Mouse (Mus musculus) regulatory T cell (primary cell): Measurements from ENCODE around the gene Xrcc5.

Experiments used
- in situ Hi-C: fragments of 300-600 bp; cut with MboI, MseI; formaldehyde crosslinking; loops from one replicate; pipeline ENCODE4 v1.15.1; 2025; ENCODE audit warnings: high pct_unique_total_duplicates

Xrcc5 gene

DNA sequence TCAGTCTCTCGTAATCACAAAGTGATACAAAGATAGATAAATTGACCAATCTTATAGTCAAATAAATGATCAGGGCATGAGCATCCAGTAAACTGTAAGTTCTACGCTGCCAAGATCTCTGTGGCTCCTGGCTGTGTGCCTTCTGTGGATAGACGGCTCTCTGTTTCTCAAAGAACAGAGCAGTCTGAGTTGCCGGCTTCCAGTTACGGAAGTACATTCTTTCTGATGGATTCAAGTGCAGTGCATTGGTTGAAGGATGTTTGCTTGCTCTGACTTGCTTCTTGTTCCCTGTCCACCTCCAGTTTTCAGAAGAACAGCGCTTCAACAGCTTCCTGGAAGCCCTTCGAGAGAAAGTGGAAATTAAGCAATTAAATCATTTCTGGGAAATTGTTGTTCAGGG lies 75.8 kb downstream of the Xrcc5 start:
- in situ Hi-C loops, result no loop called here

DNA sequence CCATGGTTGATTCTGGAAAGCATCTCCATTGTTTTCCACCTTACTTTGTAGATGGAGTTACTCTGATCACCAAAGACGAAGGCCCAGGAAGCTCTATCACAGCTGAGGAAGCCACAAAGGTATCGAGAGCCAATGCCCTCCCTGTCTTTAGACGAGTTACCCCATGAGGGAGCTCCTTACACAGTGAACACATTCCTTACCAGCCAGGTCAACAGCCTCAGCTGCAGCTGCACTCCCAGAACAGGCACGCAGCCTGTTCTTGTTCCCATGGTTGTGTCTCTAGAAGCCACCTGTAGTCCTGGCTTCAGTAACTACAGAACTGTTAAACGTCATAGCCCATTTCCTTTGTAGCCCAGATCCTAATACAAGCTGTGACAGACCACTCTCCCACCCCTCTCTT lies 76.4 kb downstream of the Xrcc5 start:
- in situ Hi-C loops, result no loop called here

DNA sequence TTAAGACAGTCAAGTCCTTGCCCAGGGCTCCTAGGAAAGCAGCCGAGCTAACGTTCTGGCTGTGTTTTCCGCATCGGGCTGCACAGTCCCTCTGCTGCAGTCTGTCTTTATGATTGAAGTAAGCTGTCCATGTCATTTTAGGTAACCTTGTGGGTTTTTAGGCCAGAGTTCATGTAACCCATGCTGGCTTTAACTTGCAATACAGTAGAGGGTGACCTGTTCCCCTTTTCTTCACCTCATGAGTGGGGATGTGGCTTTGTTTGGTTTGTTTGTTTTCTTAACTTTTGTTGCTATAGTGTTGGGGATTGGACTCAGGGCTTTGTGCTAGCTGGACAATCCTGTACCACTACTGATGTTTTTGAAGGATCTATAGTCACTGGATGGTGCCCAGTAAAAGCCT lies 83.2 kb downstream of the Xrcc5 start:
- in situ Hi-C loops, result no loop called here

DNA sequence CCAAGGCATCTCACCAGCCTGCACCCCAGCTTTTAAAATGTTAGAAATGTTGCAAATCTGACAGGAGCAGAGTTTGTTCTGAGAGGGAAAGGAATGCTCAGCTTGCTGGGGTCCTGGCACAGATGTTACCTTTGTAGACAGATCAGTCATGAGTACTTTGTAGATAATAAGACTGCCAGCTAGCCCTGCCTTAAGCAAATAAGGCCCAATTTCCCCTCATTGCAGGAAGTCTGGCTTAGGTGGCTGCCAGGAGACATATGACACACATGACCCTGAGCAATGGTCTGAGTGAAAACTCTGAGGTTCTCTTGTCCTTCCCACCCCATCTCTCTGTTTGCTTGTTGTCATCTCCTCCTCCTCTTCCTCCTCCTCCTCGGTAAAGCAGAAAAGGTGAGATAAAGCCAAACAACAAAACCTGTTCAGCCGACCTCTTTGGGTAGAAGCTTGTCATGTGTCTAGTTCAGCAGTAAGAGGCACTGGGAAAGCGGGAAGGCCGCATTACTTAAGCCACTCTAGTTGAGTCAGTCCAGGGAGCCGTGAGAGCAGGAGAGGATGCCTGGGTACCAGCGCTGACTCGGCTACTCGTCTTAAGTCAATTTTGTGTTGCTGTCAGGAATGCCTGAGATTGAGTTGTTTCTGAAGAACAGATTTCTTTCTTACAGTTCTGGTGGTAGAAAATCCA lies 92.6 kb downstream of the Xrcc5 start:
- in situ Hi-C loops, result loop anchor here (10.0 kb wide), 1 partner anchor 595 kb away; no protein-coding TSS in a partner anchor

DNA sequence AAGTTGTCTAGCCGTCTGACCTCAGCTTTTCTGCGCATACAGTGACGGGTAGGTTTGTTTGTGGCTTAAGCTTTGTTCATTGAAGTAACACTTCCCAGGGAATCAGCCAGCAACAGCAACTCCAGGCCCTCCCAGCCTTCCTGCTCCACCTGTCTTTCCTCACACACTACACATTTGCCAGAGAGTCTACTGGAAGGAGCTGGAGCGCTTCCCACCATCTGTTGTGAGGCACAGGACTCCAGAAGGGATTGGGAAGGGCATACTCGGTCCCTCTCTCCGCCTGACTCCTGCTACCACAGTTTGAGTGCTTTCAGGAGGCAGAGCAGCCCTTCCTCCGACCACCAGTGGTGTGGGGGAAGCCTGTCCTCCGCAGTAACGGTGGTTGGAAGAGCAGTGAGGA lies 93.4 kb downstream of the Xrcc5 start:
- in situ Hi-C loops, result loop anchor here (10.0 kb wide), 1 partner anchor 594 kb away; no protein-coding TSS in a partner anchor

DNA sequence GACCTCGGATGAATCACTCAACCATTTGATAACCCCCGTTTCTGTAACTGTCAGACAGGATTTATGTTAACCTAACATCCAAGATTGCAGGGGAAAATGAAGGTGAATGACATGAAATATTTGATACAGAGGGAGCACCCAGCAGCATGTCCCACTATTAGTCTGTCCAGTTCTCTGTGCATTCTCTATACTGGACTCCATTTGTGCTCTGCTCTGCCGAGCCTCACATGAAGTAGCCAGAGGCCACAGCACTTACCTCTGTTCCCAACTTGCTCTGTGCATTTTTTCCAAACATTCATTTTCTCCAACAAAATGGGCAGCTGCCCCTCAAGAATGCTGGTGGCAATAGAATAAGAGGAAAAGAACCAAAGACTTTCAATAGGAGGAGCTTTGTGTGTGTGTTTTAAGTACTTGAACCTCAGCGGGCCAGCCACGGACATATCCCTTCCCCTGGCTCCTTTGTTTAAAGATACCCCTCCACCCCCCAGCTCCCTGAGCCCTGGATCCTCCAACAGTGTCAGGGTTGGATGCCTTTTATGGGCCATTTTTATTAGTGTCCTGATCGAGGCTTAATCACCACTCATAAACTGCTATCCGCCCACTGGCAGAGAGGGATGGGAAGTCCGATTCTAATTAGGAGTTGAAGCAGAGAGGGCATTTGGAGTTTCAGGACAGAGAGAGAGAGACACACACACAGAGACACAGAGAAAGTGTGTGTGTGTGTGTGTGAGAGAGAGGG lies 94.3 kb downstream of the Xrcc5 start:
- in situ Hi-C loops, result loop anchor here (10.0 kb wide), 1 partner anchor 593 kb away; no protein-coding TSS in a partner anchor

DNA sequence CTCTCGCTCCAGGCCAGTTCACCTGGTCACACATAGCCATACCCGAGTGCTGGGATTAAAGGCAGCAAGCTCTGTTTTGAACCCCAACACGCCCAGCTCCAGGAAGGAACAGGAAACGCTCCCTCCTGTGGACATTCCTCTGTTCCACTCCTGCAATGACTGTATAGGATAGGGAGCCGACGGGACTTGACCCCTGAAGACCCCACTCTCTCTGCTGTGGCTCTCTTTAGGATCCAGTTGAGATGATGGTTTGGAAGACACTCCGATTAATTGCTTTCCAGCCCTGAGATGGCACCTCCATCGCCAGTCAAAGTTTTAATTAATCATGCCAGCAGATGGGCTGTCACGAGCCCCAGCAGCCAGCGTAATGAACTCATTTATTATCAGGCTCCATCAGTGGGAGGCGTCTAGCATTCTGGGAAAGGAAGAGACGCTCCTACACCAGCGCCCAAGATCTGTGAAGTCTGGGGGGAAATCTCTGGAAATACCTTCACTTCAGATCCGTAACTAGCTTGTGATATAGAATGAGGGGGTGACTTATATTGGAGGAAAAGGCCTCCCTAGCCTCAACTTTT lies 99.4 kb downstream of the Xrcc5 start:
- in situ Hi-C loops, result loop anchor here (10.0 kb wide), 1 partner anchor 588 kb away; no protein-coding TSS in a partner anchor

DNA sequence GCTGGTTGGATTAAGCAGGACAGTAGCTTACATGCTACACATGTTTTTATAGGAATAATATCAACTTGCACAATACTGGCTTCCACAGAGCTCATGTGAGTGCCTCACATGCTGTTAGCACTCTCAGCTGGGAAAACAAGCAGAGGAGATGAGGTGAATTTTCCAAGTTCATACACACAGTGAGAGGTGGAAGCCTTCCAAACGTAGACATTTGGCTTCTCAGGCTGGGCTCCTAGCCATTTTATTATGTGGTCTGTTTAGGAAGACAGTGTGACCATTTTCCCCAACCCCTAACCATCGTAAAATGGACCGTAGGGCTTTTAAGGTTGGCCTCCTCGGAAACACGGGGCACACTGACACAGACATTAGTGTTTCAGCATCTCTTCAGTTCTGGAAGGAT lies 102.7 kb downstream of the Xrcc5 start:
- in situ Hi-C loops, result loop anchor here (10.0 kb wide), 1 partner anchor 585 kb away; no protein-coding TSS in a partner anchor

DNA sequence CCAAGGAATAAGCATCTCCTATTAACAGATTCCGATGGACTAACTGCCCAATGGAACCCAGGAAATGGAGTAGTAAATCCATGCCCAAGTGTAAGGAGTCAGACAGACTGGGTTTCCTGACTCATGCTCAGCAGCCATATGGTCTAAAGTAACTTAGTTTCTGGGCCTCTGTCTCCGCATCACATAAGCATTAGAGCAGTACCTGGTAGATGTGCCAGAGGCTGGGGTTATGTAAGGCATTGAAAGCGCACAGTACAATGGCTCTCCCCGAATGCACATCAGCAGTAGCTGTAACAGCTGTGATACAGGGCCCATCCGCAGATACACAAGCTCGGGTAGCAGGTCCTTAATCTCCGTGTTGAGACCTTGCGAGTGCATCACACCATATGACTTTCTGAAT lies 103.9 kb downstream of the Xrcc5 start:
- in situ Hi-C loops, result no loop called here

DNA sequence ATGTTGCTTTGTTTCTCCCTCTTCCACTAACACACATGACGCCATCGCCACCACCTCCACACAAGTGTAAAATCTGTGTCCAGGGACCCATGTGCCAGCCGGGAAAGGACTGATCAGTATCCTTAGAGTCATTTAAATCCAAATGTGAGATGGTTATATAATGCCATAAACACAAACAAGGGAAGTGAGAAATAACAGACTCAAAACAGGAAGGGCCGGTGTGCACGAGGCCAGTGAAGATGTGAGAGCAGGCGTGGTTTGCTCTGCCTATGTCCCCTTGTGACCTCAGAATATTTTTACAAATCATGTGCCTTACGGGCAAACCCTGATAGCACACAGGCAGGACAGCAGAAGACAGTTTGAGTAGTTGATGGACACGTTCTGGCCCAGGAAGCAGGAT lies 106.0 kb downstream of the Xrcc5 start:
- in situ Hi-C loops, result no loop called here

DNA sequence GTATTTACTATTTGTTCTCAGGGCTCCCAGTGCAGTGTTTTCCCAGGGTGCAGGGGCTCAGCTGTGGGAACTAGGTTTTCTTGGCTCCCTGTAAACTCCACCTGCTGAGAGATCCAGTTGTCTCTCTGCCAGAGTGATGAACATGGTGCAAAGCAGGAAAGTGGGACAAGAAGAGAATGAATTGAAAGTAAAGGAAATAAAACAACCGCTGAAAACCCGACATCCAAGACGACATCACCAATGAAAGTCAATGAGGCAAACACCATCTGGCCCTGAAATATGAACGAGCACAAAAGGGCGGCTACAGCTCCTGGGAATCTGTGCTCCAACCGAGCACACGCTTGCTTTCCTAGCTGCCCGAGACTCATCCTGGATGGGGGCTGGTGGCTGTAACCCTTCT lies 106.9 kb downstream of the Xrcc5 start:
- in situ Hi-C loops, result no loop called here

DNA sequence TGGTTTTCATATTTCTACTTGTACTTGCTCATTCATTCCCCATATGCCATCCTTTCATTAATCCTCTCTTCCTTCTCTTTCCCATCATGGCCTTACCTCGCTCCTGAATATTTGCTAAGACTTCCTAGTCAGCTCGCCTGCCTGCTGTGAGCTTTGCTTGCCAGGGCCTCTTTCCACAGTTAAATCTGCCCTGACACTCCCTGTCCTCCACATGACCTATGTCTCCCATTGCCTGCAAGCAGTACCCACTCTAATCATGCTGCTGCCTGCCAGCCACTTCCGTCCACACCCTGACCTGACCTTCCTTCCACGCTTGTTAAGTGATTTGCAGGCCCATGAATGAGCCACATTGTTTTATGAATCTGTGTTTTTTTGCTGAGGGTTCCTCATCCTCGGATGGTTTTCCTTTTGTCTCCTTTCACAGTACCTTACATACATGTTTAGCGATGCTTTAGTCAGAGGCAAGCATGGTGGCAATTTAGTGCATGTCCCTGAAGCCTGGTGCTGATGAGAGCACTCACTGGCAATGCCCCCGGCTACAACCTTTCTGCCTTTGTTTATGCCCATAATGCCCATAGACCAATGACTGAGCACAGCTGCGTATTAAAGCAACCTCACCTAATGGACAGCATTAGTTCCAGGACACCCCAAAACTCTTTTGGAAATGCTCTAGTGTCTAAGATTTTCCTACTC lies 107.5 kb downstream of the Xrcc5 start:
- in situ Hi-C loops, result no loop called here

DNA sequence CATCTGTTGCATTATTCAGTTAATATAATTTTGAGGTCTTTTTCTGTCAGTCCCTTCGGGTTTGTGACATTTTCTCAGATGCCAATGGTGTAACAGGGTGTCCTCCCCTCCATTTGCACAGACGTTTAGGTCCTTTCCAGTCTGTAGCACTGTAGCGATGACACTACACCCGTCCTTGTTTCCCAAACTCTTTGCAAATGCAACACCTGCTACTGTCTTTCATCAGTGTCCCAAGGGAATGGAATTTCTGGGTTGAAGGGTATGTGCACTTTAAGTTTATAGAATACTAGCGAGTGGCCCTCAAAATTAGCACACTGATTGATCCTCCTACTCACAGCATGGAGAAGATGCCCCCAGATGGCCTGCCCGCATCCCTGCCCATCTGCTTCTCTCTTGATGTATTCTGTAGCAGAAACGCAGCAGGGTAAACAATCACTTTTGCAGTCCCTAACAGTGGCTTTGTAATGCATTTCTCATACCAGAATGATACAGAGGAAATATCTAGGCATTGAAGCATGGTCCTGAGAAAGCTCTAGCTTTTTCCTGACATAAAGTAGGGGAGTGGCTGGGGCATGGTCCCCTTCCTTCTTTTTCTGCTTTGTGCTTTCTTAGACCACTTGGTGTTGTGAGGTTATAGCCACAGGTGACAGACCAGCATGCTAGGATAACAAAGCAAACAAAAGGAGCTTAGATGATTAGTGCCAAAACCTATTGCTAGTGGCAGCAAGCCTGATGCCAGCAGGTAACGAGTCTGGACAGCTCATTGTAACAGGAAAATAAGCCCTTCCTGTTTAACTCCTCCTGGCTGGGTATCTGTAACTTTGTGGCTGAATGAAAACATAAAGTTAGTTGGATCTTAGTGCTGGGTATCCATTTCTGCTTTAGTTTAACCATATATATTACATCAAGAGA lies 111.8 kb downstream of the Xrcc5 start:
- in situ Hi-C loops, result no loop called here

DNA sequence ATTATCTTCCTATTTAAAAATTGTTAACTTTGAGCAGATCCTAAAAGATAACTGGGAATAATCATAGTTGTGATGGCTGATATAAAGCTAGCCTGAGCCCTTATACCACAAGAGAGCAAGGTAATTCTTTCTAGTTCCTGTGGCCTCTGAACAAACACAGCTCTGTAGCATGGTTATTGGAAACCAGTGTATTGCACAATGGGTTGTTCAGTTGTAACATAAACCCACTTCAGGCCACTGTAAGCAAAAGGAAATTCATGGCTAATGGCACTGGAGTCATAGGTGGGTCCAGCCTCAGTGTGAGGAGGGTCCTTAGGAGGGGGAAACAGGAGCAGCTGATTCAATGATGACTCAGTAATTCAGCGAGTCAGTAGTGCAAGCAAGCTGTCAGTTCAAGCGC lies 113.0 kb downstream of the Xrcc5 start:
- in situ Hi-C loops, result no loop called here

DNA sequence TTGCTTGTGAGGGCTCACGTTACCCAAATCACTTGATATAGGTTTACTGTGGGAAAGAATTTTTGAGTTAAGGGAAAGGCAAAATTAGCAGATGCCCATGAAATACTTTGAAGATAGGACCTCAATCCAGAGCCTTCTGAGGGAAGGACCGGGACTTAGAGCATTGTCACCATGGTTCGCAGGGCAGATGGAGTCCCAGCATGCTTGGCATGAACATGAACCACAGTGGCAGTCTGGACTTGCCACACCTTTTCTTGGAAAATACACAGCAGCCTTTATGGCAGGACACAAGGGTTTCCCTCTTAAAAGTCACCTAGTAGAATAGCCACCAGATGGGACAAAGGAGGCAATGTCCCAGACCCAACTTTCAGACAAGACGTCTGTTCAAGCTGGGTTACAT lies 114.9 kb downstream of the Xrcc5 start:
- in situ Hi-C loops, result no loop called here

DNA sequence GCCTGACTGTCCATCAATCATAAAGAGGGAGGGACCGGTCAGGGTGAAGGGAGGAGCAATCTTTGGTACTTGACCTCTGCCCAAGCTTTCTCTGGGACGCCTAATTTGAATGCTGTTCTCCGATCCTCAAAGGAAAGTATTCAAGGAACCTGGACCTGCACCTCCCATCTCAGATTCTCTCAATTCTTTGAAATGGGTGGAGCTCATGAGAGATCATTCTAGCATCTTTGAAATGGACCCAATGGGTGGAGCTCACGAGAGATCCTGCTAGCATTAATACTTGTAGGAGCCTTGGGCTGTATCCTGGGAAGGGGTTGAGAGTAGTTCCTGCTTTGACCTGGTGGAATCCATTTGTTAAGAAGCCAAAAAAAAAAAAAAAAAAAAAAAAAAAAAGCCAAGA lies 119.2 kb downstream of the Xrcc5 start:
- in situ Hi-C loops, result no loop called here

DNA sequence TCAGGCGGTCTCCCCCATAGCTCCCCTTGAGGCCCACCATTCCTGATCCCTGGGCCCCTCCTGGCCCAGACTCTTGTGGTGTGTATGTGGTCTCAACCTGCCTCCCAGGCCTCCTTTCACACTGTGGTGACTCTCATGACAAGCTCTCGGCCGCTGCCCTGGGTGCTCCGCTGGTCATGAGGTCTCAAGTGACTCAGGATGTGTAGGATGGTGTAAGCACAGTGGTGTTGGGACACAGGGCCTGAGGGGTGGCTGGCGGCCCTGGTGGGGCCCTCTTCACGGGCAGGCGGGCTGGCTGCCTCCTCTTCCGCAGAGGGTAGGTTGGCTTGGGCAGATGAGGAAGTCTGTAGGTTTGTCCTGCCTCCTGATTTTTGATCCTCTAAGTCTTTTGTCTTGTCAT lies 121.3 kb downstream of the Xrcc5 start:
- in situ Hi-C loops, result no loop called here

DNA sequence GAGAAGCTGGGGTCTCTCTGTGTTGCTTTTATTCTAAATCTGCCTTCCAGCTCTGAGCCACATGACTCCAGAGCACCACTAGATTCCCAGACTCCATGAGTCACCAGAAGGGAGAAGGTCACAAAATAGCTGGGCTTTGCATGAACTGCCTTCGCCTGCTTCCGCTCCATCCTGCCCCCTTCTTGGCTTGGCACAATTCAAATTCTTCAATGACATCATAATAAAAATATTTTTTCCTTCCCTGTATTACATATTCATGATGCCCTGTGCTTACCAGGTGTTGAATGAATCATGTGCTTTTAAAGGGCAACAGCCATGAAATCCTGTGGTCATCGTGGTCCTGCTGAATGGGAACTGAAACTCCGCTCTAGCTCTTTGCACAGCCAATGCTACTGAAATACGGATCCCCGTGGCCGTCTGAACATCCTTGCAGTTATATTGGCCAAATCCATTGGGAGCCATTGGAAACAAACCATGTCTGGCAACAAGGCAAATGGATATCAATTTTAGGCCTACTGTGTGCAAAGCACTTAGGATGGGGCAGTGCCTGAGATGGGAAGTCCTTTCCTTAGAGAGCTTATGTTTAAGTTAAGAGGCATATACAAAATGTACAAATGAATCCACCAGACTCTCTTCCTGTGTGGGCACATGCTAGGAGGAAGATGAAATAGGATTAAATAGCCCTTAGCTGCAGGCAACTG lies 122.0 kb downstream of the Xrcc5 start:
- in situ Hi-C loops, result no loop called here

DNA sequence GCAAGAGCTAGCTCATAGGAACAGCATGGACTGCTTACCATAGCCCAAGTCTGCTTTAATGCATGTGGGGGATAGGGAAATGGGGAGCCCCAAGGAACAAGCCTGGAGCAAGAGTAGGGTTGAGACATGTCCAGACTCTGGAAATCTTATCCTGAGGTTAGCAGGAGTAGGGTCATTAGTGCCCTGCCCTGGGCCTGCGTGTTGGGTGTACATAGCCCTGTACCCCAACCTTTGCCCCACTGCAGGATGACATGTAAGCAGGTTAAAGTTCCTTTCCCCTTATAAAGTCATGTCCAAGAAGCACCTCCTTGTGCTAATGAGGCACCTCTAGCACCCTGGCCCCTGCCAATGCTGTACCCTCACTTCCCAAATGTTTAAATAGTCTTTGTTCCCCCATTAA lies 125.4 kb downstream of the Xrcc5 start:
- in situ Hi-C loops, result no loop called here

DNA sequence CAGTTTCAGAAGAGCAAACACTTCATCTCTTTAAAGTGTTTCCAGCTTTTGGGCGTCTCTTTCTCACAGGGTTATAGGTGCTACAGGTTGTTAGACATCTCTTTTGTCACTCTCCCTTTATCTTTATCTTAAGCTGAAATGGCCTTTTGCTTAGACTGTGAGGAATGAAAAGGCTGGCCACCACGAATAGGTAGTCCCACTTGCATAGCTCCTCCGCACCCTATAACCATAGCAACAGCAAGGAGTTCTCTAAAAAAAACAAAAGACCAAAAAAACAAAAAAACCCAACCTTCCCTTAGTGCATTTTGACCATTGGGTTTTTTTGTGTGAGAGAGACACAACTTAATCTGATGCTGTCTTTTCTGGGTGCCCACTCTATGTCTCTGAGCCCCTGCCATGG lies 127.3 kb downstream of the Xrcc5 start:
- in situ Hi-C loops, result no loop called here

DNA sequence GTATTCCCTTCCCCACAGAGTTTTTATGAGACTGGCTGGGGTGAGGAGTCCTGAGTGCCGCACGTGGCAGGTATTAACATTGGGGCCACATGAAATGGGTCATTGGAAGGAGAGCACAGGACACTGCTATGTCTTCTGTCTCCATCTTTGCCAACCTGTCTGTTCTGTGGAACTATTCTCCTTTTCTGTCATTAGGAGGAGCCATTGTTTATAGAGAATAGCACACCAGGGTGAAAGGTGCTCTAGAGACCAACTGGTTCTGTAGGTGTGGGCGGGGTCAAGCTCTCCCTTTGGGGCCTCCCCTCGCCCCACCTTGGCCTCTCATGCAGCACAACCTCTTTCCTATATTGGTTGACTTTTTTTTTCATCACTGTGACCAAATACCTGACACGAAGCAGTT lies 129.7 kb downstream of the Xrcc5 start:
- in situ Hi-C loops, result no loop called here
